Mouse (Mus musculus) ES-Bruce4 (cell line): Measurements from ENCODE around the gene Trat1. TPM values are rescaled to one million over a fixed set of nuclear protein-coding genes. Genes with fewer than 3 reads are reported as not detected.

Experiments used
- H3K27ac ChIP-seq: 2 replicates; pipeline ENCODE4 v1.5.1; 2012; ENCODE audit warnings: low read length, inconsistent platforms; ENCODE audit not compliant: insufficient read depth
- H3K27me3 ChIP-seq: 2 replicates; pipeline ENCODE4 v1.6.1; 2012; ENCODE audit warnings: mild to moderate bottlenecking, low read length, inconsistent platforms; ENCODE audit not compliant: control insufficient read depth, poor library complexity, insufficient read depth, severe bottlenecking
- H3K36me3 ChIP-seq: 2 replicates; pipeline ENCODE4 v1.6.1; 2012; ENCODE audit warnings: inconsistent platforms, mild to moderate bottlenecking, low read length, moderate library complexity; ENCODE audit not compliant: control insufficient read depth, poor library complexity, insufficient read depth, severe bottlenecking
- H3K4me1 ChIP-seq: one replicate; pipeline ENCODE4 v1.8.1; 2011; ENCODE audit warnings: low read length; ENCODE audit not compliant: control insufficient read depth, insufficient read depth
- H3K4me3 ChIP-seq: 2 replicates; pipeline ENCODE4 v1.5.1; 2011; ENCODE audit warnings: low read depth, mild to moderate bottlenecking, low read length
- H3K9ac ChIP-seq: 2 replicates; pipeline ENCODE4 v1.6.1; 2012; ENCODE audit warnings: low read depth, mild to moderate bottlenecking, inconsistent platforms; ENCODE audit not compliant: poor library complexity, severe bottlenecking
- H3K9me3 ChIP-seq: replicated peaks from 2 replicates; pipeline ENCODE4 v1.6.1; 2012; ENCODE audit warnings: mild to moderate bottlenecking, low read length, inconsistent platforms; ENCODE audit not compliant: control insufficient read depth, poor library complexity, insufficient read depth, severe bottlenecking
- CTCF ChIP-seq: IDR thresholded peaks from one replicate; pipeline ENCODE4 v1.8.1; 2011; ENCODE audit warnings: low read depth, low read length
- EP300 ChIP-seq: IDR thresholded peaks from 2 replicates; pipeline ENCODE4 v1.6.1; 2011; ENCODE audit warnings: low read depth, low read length; ENCODE audit not compliant: insufficient read depth
- POLR2A ChIP-seq: IDR thresholded peaks from one replicate; pipeline ENCODE4 v1.8.1; 2011; ENCODE audit warnings: low read length; ENCODE audit not compliant: insufficient read depth
- polyA plus RNA-seq: library from polyadenylated mRNA; stranded (reverse); fragments of >200 nt; gene quantifications from 2 replicates; pipeline ENCODE4 v1.2.4, GENCODE M21; 2011; ENCODE audit warnings: low read depth; ENCODE audit not compliant: missing spikeins, insufficient read depth, insufficient read length

Gene Trat1
- polyA plus RNA-seq, 1 experiment, result not detected

GRCm38 (mm10) chr16:48716343-48716742 is 55.5 kb downstream of the Trat1 start:
- Histone ChIP-seq H3K9ac (no peak overlapping the region), H3K27ac (no peak overlapping the region), H3K36me3 (no peaks in the 10 kb centered on the region), H3K27me3 (no peaks in the 10 kb centered on the region), H3K9me3 (0 out of 2 replicates have a peak, but pooled peaks cover 7% of the 10 kb centered on the region), H3K4me3 (no peak overlapping the region), H3K4me1 (no peaks in the 10 kb centered on the region)
- TF ChIP-seq CTCF (no peak), EP300 (no peak), POLR2A (no peak)

GRCm38 (mm10) chr16:48701896-48702295 is 69.9 kb downstream of the Trat1 start:
- Histone ChIP-seq H3K27ac (no peak overlapping the region), H3K4me3 (no peak overlapping the region), H3K36me3 (no peaks in the 10 kb centered on the region), H3K9me3 (no peaks in the 10 kb centered on the region), H3K27me3 (no peaks in the 10 kb centered on the region), H3K4me1 (no peaks in the 10 kb centered on the region), H3K9ac (no peak overlapping the region)
- TF ChIP-seq CTCF (no peak), POLR2A (no peak), EP300 (no peak)

Other genes with a start within 250 kb of the Trat1 start
- gene Retnlb, start 44.8 kb upstream of the Trat1 start, polyA plus RNA-seq, result not detected in 2 replicates
- not detected in 2 replicates for gene Retnla, start 70.5 kb upstream of the Trat1 start, polyA plus RNA-seq
- not detected in 2 replicates for gene Retnlg, start 100.6 kb upstream of the Trat1 start, polyA plus RNA-seq
- gene Dzip3, start 222.1 kb upstream of the Trat1 start, polyA plus RNA-seq, result 33.4 and 39.4 TPM in 2 replicates
- 119 and 120 TPM in 2 replicates for gene Cip2a, start 222.2 kb upstream of the Trat1 start, polyA plus RNA-seq